Mouse (Mus musculus) ES-E14 (cell line): ENCODE data around the gene Bms1.

Experiments used
- CHD2 ChIP-seq: IDR thresholded peaks from 2 replicates; pipeline ENCODE4 v1.6.1; 2014; ENCODE audit warnings: mild to moderate bottlenecking, low read depth, low read length, inconsistent platforms
- HCFC1 ChIP-seq: IDR thresholded peaks from 2 replicates; pipeline ENCODE4 v1.6.1; 2012; ENCODE audit warnings: low read length, inconsistent platforms, borderline replicate concordance; ENCODE audit not compliant: insufficient read depth
- ZNF384 ChIP-seq: IDR thresholded peaks from 2 replicates; pipeline ENCODE4 v1.6.1; 2012; ENCODE audit warnings: low read depth, low read length, inconsistent platforms

- no peak for TF ChIP-seq HCFC1
- no peak for TF ChIP-seq ZNF384
- TF ChIP-seq CHD2: no peak
Observed at GRCm38 (mm10) chr6:118335934-118336450, 83.3 kb downstream of the Bms1 start.
